Mouse (Mus musculus) retina, postnatal 1 day (tissue): ENCODE data around the gene Olfr556.
A peak's percentile ranks its signal among the peaks of the same experiment; 100 is the strongest.
"Not testable (repeated sequence)": the region's sequence is repeated elsewhere in the genome, so short reads cannot be mapped to it uniquely, and the experiment has no call there.

Experiments used
- DNase-seq: peaks from one replicate; pipeline ENCODE4 v3.0.0-alpha.2; 2012

Olfr556 gene

GRCm38 (mm10) chr7:102664599-102664998 is at the start of gene Olfr556:
TSS of gene Olfr556 (plus strand) at chr7:102664899.
- no peak for DNase-seq

GRCm38 (mm10) chr7:102618118-102618517 is 46.6 kb upstream of the Olfr556 start, which contains the start of gene Olfr553:
TSS of gene Olfr553 (minus strand) at chr7:102618218.
- no peak for DNase-seq

- no peak for DNase-seq
These were observed 45.1 kb upstream of the Olfr556 start for GRCm38 (mm10) chr7:102619608-102620007.

GRCm38 (mm10) chr7:102620368-102620767 is 44.3 kb upstream of the Olfr556 start:
- not testable (repeated sequence) for DNase-seq

- DNase-seq: peak; percentile 48
These were observed 28.0 kb upstream of the Olfr556 start for GRCm38 (mm10) chr7:102636665-102637064.

GRCm38 (mm10) chr7:102638132-102638531 is 26.6 kb upstream of the Olfr556 start, which contains the start of gene Olfr554:
TSS of gene Olfr554 (plus strand) at chr7:102638432.
- no peak for DNase-seq

GRCm38 (mm10) chr7:102644945-102645344 is 19.8 kb upstream of the Olfr556 start:
- not testable (repeated sequence) for DNase-seq

GRCm38 (mm10) chr7:102658523-102658922 is 6.2 kb upstream of the Olfr556 start, which contains the start of gene Olfr555:
TSS of gene Olfr555 (plus strand) at chr7:102658823.
- DNase-seq: no peak

GRCm38 (mm10) chr7:102665378-102665777 is 679 bp downstream of the Olfr556 start:
- DNase-seq: no peak

- no peak for DNase-seq
These were observed 11.5 kb downstream of the Olfr556 start for GRCm38 (mm10) chr7:102676225-102676624.

GRCm38 (mm10) chr7:102681916-102682315 is 17.2 kb downstream of the Olfr556 start:
- DNase-seq: no peak

GRCm38 (mm10) chr7:102686944-102687501 is 22.3 kb downstream of the Olfr556 start, which contains the start of gene Trim68:
TSS of gene Trim68 (minus strand) at chr7:102687327.
- peak; percentile 93 for DNase-seq

- peak; percentile 64 for DNase-seq
These were observed 30.8 kb downstream of the Olfr556 start, which contains the start of gene Olfr557 for GRCm38 (mm10) chr7:102695358-102696125. TSS of gene Olfr557 (plus strand) at chr7:102695910.

- DNase-seq: no peak
These were observed 33.8 kb downstream of the Olfr556 start for GRCm38 (mm10) chr7:102698461-102698860.

GRCm38 (mm10) chr7:102701915-102702314 is 37.2 kb downstream of the Olfr556 start, which contains the start of gene Olfr558:
TSS of gene Olfr558 (plus strand) at chr7:102702215.
- DNase-seq: no peak

- DNase-seq: no peak
These were observed 54.3 kb downstream of the Olfr556 start, which contains the start of gene Olfr33 for GRCm38 (mm10) chr7:102718970-102719369. TSS of gene Olfr33 (minus strand) at chr7:102719070.
